Mouse (Mus musculus) E14TG2a.4 (cell line): Measurements from ENCODE around the gene Slc25a21.

Experiments used
- CTCF ChIP-seq: conservative IDR thresholded peaks from 2 replicates; pipeline ENCODE4 v1.5.1; 2014; ENCODE audit warnings: low read length
- POU5F1 ChIP-seq: IDR thresholded peaks from 2 replicates; pipeline ENCODE4 v1.6.1; 2014; ENCODE audit warnings: low read length, borderline replicate concordance

- TF ChIP-seq CTCF (no peak), POU5F1 (no peak)
These were observed 215.1 kb downstream of the Slc25a21 start for GRCm38 (mm10) chr12:56982066-56982626.
